13 mouse cellular contexts compared by ENCODE assay signal in the genomic region with DNA sequence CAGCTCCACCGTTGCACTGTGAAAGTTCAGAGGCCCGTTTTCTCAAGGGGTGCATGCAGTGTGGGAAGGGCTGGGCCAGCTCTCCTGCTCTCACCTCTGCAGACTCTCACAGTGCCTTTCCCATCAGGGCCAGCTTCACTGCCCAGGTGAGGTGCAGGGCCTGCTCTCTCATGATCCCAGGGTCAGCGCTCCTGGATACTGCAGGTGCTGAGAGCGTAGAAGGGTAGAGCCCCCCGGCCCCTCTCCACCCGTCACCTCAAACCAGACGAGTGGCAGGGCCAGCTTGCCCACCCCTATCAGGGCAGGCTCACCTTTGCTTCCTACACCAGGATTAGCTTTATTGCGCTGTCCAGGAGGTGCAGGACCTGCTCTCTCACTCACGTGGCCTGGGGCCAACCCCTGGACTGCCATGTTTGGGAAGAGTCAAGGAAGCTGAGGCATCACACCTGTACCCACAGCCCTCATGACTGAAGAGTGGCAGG.
A peak's percentile ranks its signal among the peaks of the same experiment; 100 is the strongest.
DNase-seq lines count a peak whose midpoint lies in the region; ATAC-seq and TF ChIP-seq lines count a peak whose summit lies in the region.
"Had no signal": no experiment of that assay in that cellular context is flagged by ENCODE, and none has a peak within 500 bp of the region (broad histone marks: within the 10 kb centered on the region; RNA-seq: fewer than 3 reads in every experiment).

No protein-coding gene starts in this region.

- 87% methylated on average over 9 of the region's 9 CpGs for WGBS in heart, embryonic 15.5 days
- WGBS in neural tube, embryonic 12.5 days, result 91% methylated on average over 9 of the region's 9 CpGs
- 94% methylated on average over 9 of the region's 9 CpGs for WGBS in neural tube, embryonic 15.5 days
- WGBS in liver, embryonic 14.5 days (ENCODE audit: insufficient replicate concordance), result 77% methylated on average over 9 of the region's 9 CpGs

- H3K4me2 ChIP-seq in heart, embryonic 15.5 days, result no peak overlapping the region
- no peak overlapping the region for H3K4me2 ChIP-seq in neural tube, embryonic 12.5 days (replicated peaks)
- no peak overlapping the region for H3K4me2 ChIP-seq in neural tube, embryonic 15.5 days
- H3K4me2 ChIP-seq in liver, embryonic 14.5 days (ENCODE audit: low read depth), result no peak overlapping the region
- H3K4me2 ChIP-seq: liver, embryonic 15.5 days had no signal

- ATAC-seq in heart, embryonic 15.5 days (replicated peaks; ENCODE audit: insufficient number of reproducible peaks, insufficient read depth, low FRiP score, low read depth), result 0 out of 2 replicates have a peak, but pooled peaks have one; percentile 18
- peak; percentile 45; the same call in 1 of the 2 replicates for ATAC-seq in neural tube, embryonic 12.5 days (ENCODE audit: low FRiP score, low read depth)
- ATAC-seq in neural tube, embryonic 15.5 days (ENCODE audit: low FRiP score), result no peak; the same call in 1 of the 2 replicates
- ATAC-seq in liver, embryonic 14.5 days (ENCODE audit: insufficient read depth), result peak; percentile 28; the same call in 1 of the 2 replicates

- no peak for DNase-seq in heart, adult 18-20 months
- no peak for DNase-seq in liver, embryonic 14.5 days (ENCODE audit: low read depth in 3 of 3, low spot score in 3 of 3)
- no peak for DNase-seq in ovary, postnatal 10 days (ENCODE audit: low spot score)
- DNase-seq in urinary bladder, postnatal 25 days (ENCODE audit: low spot score), result no peak
- DNase-seq: adrenal gland, adult 8-10 months; gastrocnemius, postnatal 14 days; kidney, adult 2 months; layer of hippocampus, postnatal 36 days; right cerebral cortex, postnatal 14 days had no signal

- no peak for TF ChIP-seq CTCF in liver, embryonic 14.5 days (IDR thresholded peaks at IDR 0.05; ENCODE audit: low read depth)

- H3K36me3 ChIP-seq in heart, embryonic 15.5 days, result no peaks in the 10 kb centered on the region
- no peaks in the 10 kb centered on the region for H3K36me3 ChIP-seq in neural tube, embryonic 12.5 days
- no peaks in the 10 kb centered on the region for H3K36me3 ChIP-seq in neural tube, embryonic 15.5 days
- no peaks in the 10 kb centered on the region for H3K36me3 ChIP-seq in liver, embryonic 14.5 days (replicated peaks; ENCODE audit: control insufficient read depth, insufficient read depth, low read depth)
- H3K36me3 ChIP-seq: liver, embryonic 15.5 days had no signal

- no peak for TF ChIP-seq EP300 in liver, embryonic 14.5 days (IDR thresholded peaks at IDR 0.05; ENCODE audit: low read depth)

- H3K27ac ChIP-seq in heart, embryonic 15.5 days, result no peak overlapping the region
- no peak overlapping the region for H3K27ac ChIP-seq in neural tube, embryonic 12.5 days
- no peak overlapping the region for H3K27ac ChIP-seq in neural tube, embryonic 15.5 days (replicated peaks)
- H3K27ac ChIP-seq in liver, embryonic 14.5 days, result no peak overlapping the region
- H3K27ac ChIP-seq: liver, embryonic 15.5 days had no signal

- no peaks in the 10 kb centered on the region for H3K4me1 ChIP-seq in heart, embryonic 15.5 days (replicated peaks)
- H3K4me1 ChIP-seq in neural tube, embryonic 12.5 days, result no peaks in the 10 kb centered on the region
- H3K4me1 ChIP-seq in neural tube, embryonic 15.5 days, result no peaks in the 10 kb centered on the region
- no peaks in the 10 kb centered on the region for H3K4me1 ChIP-seq in liver, embryonic 14.5 days (replicated peaks; ENCODE audit: control insufficient read depth in 2 of 2, insufficient read depth in 2 of 2, low read length in 1 of 2)
- H3K4me1 ChIP-seq: liver, embryonic 15.5 days had no signal

- H3K27me3 ChIP-seq in heart, embryonic 15.5 days, result no peaks in the 10 kb centered on the region
- H3K27me3 ChIP-seq in neural tube, embryonic 12.5 days (replicated peaks), result no peaks in the 10 kb centered on the region
- H3K27me3 ChIP-seq in neural tube, embryonic 15.5 days (replicated peaks), result no peaks in the 10 kb centered on the region
- no peaks in the 10 kb centered on the region for H3K27me3 ChIP-seq in liver, embryonic 14.5 days (ENCODE audit: control insufficient read depth, insufficient read depth, low read length)
- H3K27me3 ChIP-seq: liver, embryonic 15.5 days had no signal

- no peak overlapping the region for H3K9ac ChIP-seq in heart, embryonic 15.5 days
- no peak overlapping the region for H3K9ac ChIP-seq in neural tube, embryonic 12.5 days
- no peak overlapping the region for H3K9ac ChIP-seq in neural tube, embryonic 15.5 days (replicated peaks)
- no peak overlapping the region for H3K9ac ChIP-seq in liver, embryonic 14.5 days (replicated peaks)
- H3K9ac ChIP-seq: liver, embryonic 15.5 days had no signal

- H3K4me3 ChIP-seq in heart, embryonic 15.5 days, result no peak overlapping the region
- no peak overlapping the region for H3K4me3 ChIP-seq in neural tube, embryonic 12.5 days
- no peak overlapping the region for H3K4me3 ChIP-seq in neural tube, embryonic 15.5 days (replicated peaks)
- no peak overlapping the region for H3K4me3 ChIP-seq in liver, embryonic 14.5 days (ENCODE audit: insufficient read depth in 1 of 2, low read depth in 2 of 2, low read length in 2 of 2)
- H3K4me3 ChIP-seq: liver, embryonic 15.5 days had no signal

- H3K9me3 ChIP-seq in heart, embryonic 15.5 days (replicated peaks), result no peaks in the 10 kb centered on the region
- no peaks in the 10 kb centered on the region for H3K9me3 ChIP-seq in neural tube, embryonic 12.5 days
- no peaks in the 10 kb centered on the region for H3K9me3 ChIP-seq in neural tube, embryonic 15.5 days (replicated peaks)
- H3K9me3 ChIP-seq in liver, embryonic 14.5 days (ENCODE audit: control insufficient read depth, low read length), result no peaks in the 10 kb centered on the region
- H3K9me3 ChIP-seq: liver, embryonic 15.5 days had no signal
